Comparison of ENCODE assay signal across 12 mouse cellular contexts in the genomic region with DNA sequence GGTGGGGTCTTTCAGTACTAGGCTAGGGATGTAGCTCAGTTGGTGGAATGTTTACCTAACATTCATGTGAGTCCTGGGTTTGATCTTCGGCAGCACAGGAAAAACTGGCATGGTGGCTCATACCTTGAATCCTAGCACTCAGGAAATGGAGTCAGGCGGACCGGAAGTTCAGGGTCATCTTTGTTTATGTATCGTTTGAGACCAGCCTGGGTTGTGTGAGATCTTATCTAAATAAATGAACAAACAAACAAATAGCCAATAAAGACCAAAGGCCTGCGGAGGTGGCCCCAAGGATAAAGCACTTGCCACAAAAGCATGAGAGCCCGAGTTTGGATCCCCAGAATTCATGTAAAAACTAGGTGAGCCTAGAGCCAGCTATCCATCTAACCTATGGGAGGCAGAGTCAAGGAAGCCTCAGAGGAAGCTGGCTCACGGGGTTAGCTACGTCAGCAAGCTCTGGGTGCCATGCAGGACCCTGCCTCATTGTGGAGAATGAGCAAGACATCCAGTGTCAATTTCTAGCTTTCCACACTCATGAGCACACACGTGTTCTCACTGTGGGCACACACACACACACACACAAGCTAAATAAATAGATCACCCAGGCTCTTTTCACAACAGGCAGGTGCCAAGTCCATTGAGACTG. TPM values are rescaled to one million over a fixed set of nuclear protein-coding genes. Genes with fewer than 3 reads are reported as not detected.
DNase-seq lines count a peak whose midpoint lies in the region; ATAC-seq and TF ChIP-seq lines count a peak whose summit lies in the region.
"Had no signal": no experiment of that assay in that cellular context is flagged by ENCODE, and none has a peak within 500 bp of the region (broad histone marks: within the 10 kb centered on the region; RNA-seq: fewer than 3 reads in every experiment).

No protein-coding gene starts in this region.

- TF ChIP-seq CTCF in kidney, postnatal 0 days (IDR thresholded peaks at IDR 0.05; ENCODE audit: low read depth), result no peak
- no peak for TF ChIP-seq CTCF in CH12.LX (conservative IDR thresholded peaks at IDR 0.05 in 1 of 2, IDR thresholded peaks at IDR 0.05 in 1 of 2; ENCODE audit: low read depth in 2 of 2, low read length in 2 of 2)

- H3K9ac ChIP-seq in kidney, postnatal 0 days (ENCODE audit: low read depth, low read length), result no peak overlapping the region
- H3K9ac ChIP-seq in CH12.LX (ENCODE audit: insufficient read depth, low read depth), result no peak overlapping the region
- H3K9ac ChIP-seq in liver, embryonic 13.5 days, result peak overlapping the region; percentile 2; the same call in 1 of the 2 replicates

- no peak for ATAC-seq in kidney, postnatal 0 days (replicated peaks; ENCODE audit: low FRiP score, low read depth)
- no peak for ATAC-seq in liver, embryonic 13.5 days (ENCODE audit: low read depth)
- no peak for ATAC-seq in frontal cortex, adult (ENCODE audit: low TSS enrichment)
- ATAC-seq: intestine, postnatal 0 days had no signal

- H3K4me3 ChIP-seq in kidney, postnatal 0 days (replicated peaks; ENCODE audit: low read depth, low read length), result no peak overlapping the region
- peak overlapping the region in 2 of 3 experiments; percentile 1 to 21 for H3K4me3 ChIP-seq in CH12.LX (replicated peaks in 1 of 3; ENCODE audit: low read depth in 2 of 3, low read length in 2 of 3, poor library complexity in 1 of 3)
- H3K4me3 ChIP-seq in liver, embryonic 13.5 days (replicated peaks), result no peak overlapping the region
- H3K4me3 ChIP-seq: megakaryocyte, embryonic 14.5 days had no signal

- H3K79me2 ChIP-seq in CH12.LX (replicated peaks; ENCODE audit: control insufficient read depth, extremely low read depth, insufficient read depth, poor library complexity, severe bottlenecking), result no peaks in the 10 kb centered on the region

- dilution Hi-C loops in CH12.LX (cut with MboI; ENCODE audit: extremely low pct_ligation_motif_present, extremely low pct_unique_long_range_greater_than_20kb, low sequenced_read_pairs), result no loop called here

- peak; percentile 22 for DNase-seq in kidney, postnatal 0 days (ENCODE audit: low spot score)
- no peak for DNase-seq in kidney, adult 11 months
- DNase-seq in CD4-positive helper T cell, adult 2 months (ENCODE audit: low read depth, low spot score), result peak; percentile 69
- DNase-seq in CH12.LX (ENCODE audit: extremely low read depth), result no peak
- DNase-seq in liver, embryonic 13.5 days, result no peak
- no peak for DNase-seq in MN1 (ENCODE audit: low spot score)
- no peak for DNase-seq in cerebellum, adult 8-10 months
- DNase-seq: adrenal gland, postnatal 10 days; left cerebral cortex, postnatal 4 days had no signal

- no peak overlapping the region for H3K4me2 ChIP-seq in kidney, postnatal 0 days (ENCODE audit: low read length)
- H3K4me2 ChIP-seq in CH12.LX (ENCODE audit: insufficient read depth, low read depth, poor library complexity, severe bottlenecking), result no peak overlapping the region
- H3K4me2 ChIP-seq in liver, embryonic 13.5 days, result peak overlapping the region; percentile 27; the same call in 1 of the 2 replicates

- no peak for TF ChIP-seq EP300 in CH12.LX (IDR thresholded peaks at IDR 0.05; ENCODE audit: low read length)

- H3K4me1 ChIP-seq in kidney, postnatal 0 days (replicated peaks; ENCODE audit: insufficient read depth, low read length), result peaks cover 5% of the 10 kb centered on the region; the same call in 1 of the 2 replicates
- peaks cover 13 to 29% of the 10 kb centered on the region in 2 experiments for H3K4me1 ChIP-seq in CH12.LX (ENCODE audit: control insufficient read depth in 1 of 2, insufficient read depth in 2 of 2)
- H3K4me1 ChIP-seq in liver, embryonic 13.5 days (replicated peaks), result peaks cover 66% of the 10 kb centered on the region

- no peak for TF ChIP-seq RAD21 in CH12.LX (IDR thresholded peaks at IDR 0.05; ENCODE audit: low read depth, low read length)

- H3K27ac ChIP-seq in kidney, postnatal 0 days, result no peak overlapping the region
- peak overlapping the region; percentile 96 for H3K27ac ChIP-seq in CH12.LX (ENCODE audit: insufficient read depth, low read depth)
- peak overlapping the region; percentile 69 for H3K27ac ChIP-seq in liver, embryonic 13.5 days

- no peaks in the 10 kb centered on the region for H3K36me3 ChIP-seq in kidney, postnatal 0 days (ENCODE audit: insufficient read depth, low read length)
- H3K36me3 ChIP-seq in CH12.LX (replicated peaks in 1 of 2; ENCODE audit: control insufficient read depth in 1 of 2, insufficient read depth in 1 of 2, low read length in 1 of 2), result no peaks in the 10 kb centered on the region
- peaks cover 43% of the 10 kb centered on the region for H3K36me3 ChIP-seq in liver, embryonic 13.5 days

- H3K27me3 ChIP-seq in kidney, postnatal 0 days (ENCODE audit: insufficient read depth, low read length), result no peaks in the 10 kb centered on the region
- H3K27me3 ChIP-seq in CH12.LX (replicated peaks), result no peaks in the 10 kb centered on the region
- H3K27me3 ChIP-seq in liver, embryonic 13.5 days, result no peaks in the 10 kb centered on the region
- H3K27me3 ChIP-seq: megakaryocyte, embryonic 14.5 days had no signal

- H3K9me3 ChIP-seq in kidney, postnatal 0 days (replicated peaks; ENCODE audit: low read length), result no peaks in the 10 kb centered on the region
- H3K9me3 ChIP-seq in CH12.LX (replicated peaks; ENCODE audit: low read length), result peaks cover 67% of the 10 kb centered on the region
- no peaks in the 10 kb centered on the region for H3K9me3 ChIP-seq in liver, embryonic 13.5 days (replicated peaks)
- H3K9me3 ChIP-seq: megakaryocyte, embryonic 14.5 days had no signal

- WGBS in kidney, postnatal 0 days, result 67% methylated on average over 9 of the region's 9 CpGs
- WGBS in liver, embryonic 13.5 days (ENCODE audit: insufficient replicate concordance), result 66% methylated on average over 9 of the region's 9 CpGs

- no peak for TF ChIP-seq POLR2A in CH12.LX (IDR thresholded peaks at IDR 0.05; ENCODE audit: low read depth, low read length)

- in situ Hi-C loops in CH12.LX (cut with MboI; ENCODE audit: low pct_ligation_motif_present, low pct_unique_long_range_greater_than_20kb, low sequenced_read_pairs), result no loop called here

TF ChIP-seq in CH12.LX, 34 proteins besides CTCF, POLR2A, EP300 and RAD21:
- no peak for TF ChIP-seq TCF12 (IDR thresholded peaks at IDR 0.05; ENCODE audit: low read depth, low read length)
- no peak for TF ChIP-seq CHD1 (IDR thresholded peaks at IDR 0.05; ENCODE audit: low read depth, low read length)
- TF ChIP-seq RCOR1 (conservative IDR thresholded peaks at IDR 0.05; ENCODE audit: low read depth, low read length), result no peak
- TF ChIP-seq KAT2A (IDR thresholded peaks at IDR 0.05; ENCODE audit: insufficient replicate concordance, low read length), result no peak
- no peak for TF ChIP-seq SMC3 (IDR thresholded peaks at IDR 0.05; ENCODE audit: low read depth, low read length)
- TF ChIP-seq NELFE (IDR thresholded peaks at IDR 0.05; ENCODE audit: low read depth, low read length), result no peak
- TF ChIP-seq JUN (IDR thresholded peaks at IDR 0.05; ENCODE audit: insufficient read depth, low read depth, low read length), result no peak
- TF ChIP-seq ETS1 (conservative IDR thresholded peaks at IDR 0.05; ENCODE audit: low read depth, low read length), result no peak
- no peak for TF ChIP-seq IRF4 (IDR thresholded peaks at IDR 0.05; ENCODE audit: low read depth, low read length)
- TF ChIP-seq MAZ (IDR thresholded peaks at IDR 0.05; ENCODE audit: low read depth, low read length), result no peak
- no peak for TF ChIP-seq USF2 (conservative IDR thresholded peaks at IDR 0.05; ENCODE audit: low read depth, low read length)
- no peak for TF ChIP-seq UBTF (IDR thresholded peaks at IDR 0.05; ENCODE audit: low read depth, low read length)
- TF ChIP-seq MEF2A (IDR thresholded peaks at IDR 0.05; ENCODE audit: borderline replicate concordance, low read depth, low read length), result no peak
- TF ChIP-seq GABPA (IDR thresholded peaks at IDR 0.05; ENCODE audit: insufficient replicate concordance, low read depth, low read length), result no peak
- TF ChIP-seq CHD2 (IDR thresholded peaks at IDR 0.05; ENCODE audit: low read length), result no peak
- TF ChIP-seq PAX5 (IDR thresholded peaks at IDR 0.05; ENCODE audit: low read length), result no peak
- no peak for TF ChIP-seq MXI1 (IDR thresholded peaks at IDR 0.05; ENCODE audit: low read depth, low read length)
- no peak for TF ChIP-seq USF1 (IDR thresholded peaks at IDR 0.05; ENCODE audit: low read depth, low read length)
- TF ChIP-seq TBP (conservative IDR thresholded peaks at IDR 0.05; ENCODE audit: low read depth, low read length), result no peak

RNA-seq across cellular contexts. Expression of gene Apobec3, which starts 4.7 kb away (rescaled TPM):
- polyA plus RNA-seq in kidney, postnatal 0 days (2015; fragmentation: Nextera tagmentation; extraction: Ambion mirVana), result 26.1 and 26.4 TPM in 2 replicates
- total RNA-seq in CH12.LX (2012; rRNA removed), result 3.9 and 4.7 TPM in 2 replicates
- 8.7 and 10.4 TPM in 2 replicates for total RNA-seq in CH12.LX (2014; rRNA removed)
- 94.3 and 98.5 TPM in 2 replicates for polyA plus RNA-seq in CH12.LX (2012; ENCODE audit: insufficient read length, low read depth)
- 41.7 and 53.3 TPM in 2 replicates for polyA plus RNA-seq in liver, embryonic 13.5 days (2015; fragmentation: Nextera tagmentation; extraction: Ambion mirVana)

Comparison
In these comparisons a context has a peak if more than half of its experiments do, and no peak if none do; other contexts are left out.
1. DNase-seq: peak in kidney, postnatal 0 days (single experiment) and CD4-positive helper T cell, adult 2 months (single experiment); none in kidney, adult 11 months (single experiment), CH12.LX (single experiment), liver, embryonic 13.5 days (single experiment), MN1 (single experiment) and cerebellum, adult 8-10 months (single experiment).
2. H3K4me3 ChIP-seq: peak in CH12.LX (2 of 3); none in kidney, postnatal 0 days (single experiment) and liver, embryonic 13.5 days (single experiment).